Mouse (Mus musculus): ENCODE data around the gene Papola. TPM values are rescaled to one million over a fixed set of nuclear protein-coding genes. Genes with fewer than 3 reads are reported as not detected.

Papola gene
- 222 and 256 TPM in 2 replicates for polyA plus RNA-seq (2014; fragmentation: Nextera tagmentation; extraction: Ambion mirVana)

DNA sequence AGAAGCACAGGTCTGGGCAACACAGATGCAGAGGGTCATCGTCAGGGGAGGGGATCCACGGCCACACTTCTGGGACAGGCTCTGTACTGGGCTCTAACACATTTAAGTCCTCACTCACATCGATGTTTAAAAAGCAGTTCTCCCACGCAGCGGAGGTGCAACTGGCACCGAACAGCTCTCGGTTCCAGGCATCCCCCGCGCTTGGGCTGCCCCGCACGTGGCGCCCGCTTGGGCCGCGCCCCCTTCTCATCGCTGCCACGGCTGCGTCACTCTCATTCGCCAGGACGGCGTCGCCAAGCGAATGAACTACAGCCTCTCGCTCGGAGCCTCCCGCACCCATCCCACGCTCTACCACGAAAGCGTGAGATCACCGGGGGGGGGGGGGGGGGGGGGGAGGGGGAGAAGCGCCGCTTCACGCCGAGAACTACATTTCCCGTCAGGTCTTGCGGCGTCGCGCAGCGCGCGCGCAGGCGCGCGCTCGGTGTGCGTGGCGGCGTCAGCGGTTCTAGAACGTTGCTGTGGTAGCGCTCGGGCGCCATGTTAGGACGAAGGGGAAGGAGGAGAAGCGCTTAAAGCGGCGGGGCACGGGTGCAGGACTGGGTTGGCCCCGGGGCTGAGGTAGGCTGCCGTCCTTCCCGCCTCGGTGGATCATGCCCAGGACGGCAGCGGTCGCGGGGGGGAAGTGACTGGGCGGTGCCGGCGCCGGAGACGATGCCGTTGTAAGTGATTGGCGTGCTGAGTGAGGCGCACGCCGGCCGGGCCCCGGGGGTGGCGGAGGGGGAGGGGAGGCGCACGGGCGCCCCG is at the start of gene Papola:
Gene Papola (plus strand): TSS at position 499 of the 804 bp plus-strand sequence.
- no peaks in the 10 kb centered on the region for H3K27me3 ChIP-seq (ENCODE audit: control insufficient read depth, insufficient read depth, low read length)
- under 1% methylated on average over 74 of the region's 85 CpGs for WGBS
- H3K9me3 ChIP-seq (ENCODE audit: control insufficient read depth, low read length), result no peaks in the 10 kb centered on the region
- peak; percentile 95 for DNase-seq (ENCODE audit: low spot score)
- H3K36me3 ChIP-seq (ENCODE audit: control insufficient read depth, insufficient read depth, low read length), result no peaks in the 10 kb centered on the region
- peak within 1 kb of the TSS; percentile 93 for H3K9ac ChIP-seq (ENCODE audit: low read length)
- peak; percentile 96 for ATAC-seq (replicated peaks; ENCODE audit: low FRiP score)
- H3K27ac ChIP-seq (ENCODE audit: low read depth, low read length), result peak within 1 kb of the TSS; percentile 93
- peak within 1 kb of the TSS; percentile 79 for H3K4me2 ChIP-seq (ENCODE audit: low read depth, low read length, severe bottlenecking)
- peak within 1 kb of the TSS; percentile 95 for H3K4me3 ChIP-seq (ENCODE audit: low read depth, low read length)
- peaks cover 5% of the 10 kb centered on the region; the same call in 1 of the 2 replicates for H3K4me1 ChIP-seq (replicated peaks; ENCODE audit: control insufficient read depth, insufficient read depth, low read length)

- no peaks in the 10 kb centered on the region for H3K27me3 ChIP-seq (ENCODE audit: control insufficient read depth, insufficient read depth, low read length)
- ATAC-seq (replicated peaks; ENCODE audit: low FRiP score) (no peak), DNase-seq (ENCODE audit: low spot score) (no peak)
- no peak overlapping the region for H3K4me2 ChIP-seq (ENCODE audit: low read depth, low read length, severe bottlenecking)
- no peaks in the 10 kb centered on the region for H3K9me3 ChIP-seq (ENCODE audit: control insufficient read depth, low read length)
- no peak overlapping the region for H3K4me3 ChIP-seq (ENCODE audit: low read depth, low read length)
- 81% methylated on average over 7 of the region's 7 CpGs for WGBS
- no peak overlapping the region for H3K27ac ChIP-seq (ENCODE audit: low read depth, low read length)
- no peak overlapping the region for H3K9ac ChIP-seq (ENCODE audit: low read length)
- no peaks in the 10 kb centered on the region for H3K36me3 ChIP-seq (ENCODE audit: control insufficient read depth, insufficient read depth, low read length)
- H3K4me1 ChIP-seq (replicated peaks; ENCODE audit: control insufficient read depth, insufficient read depth, low read length), result no peaks in the 10 kb centered on the region
Observed at GRCm38 (mm10) chr12:105735226-105735888, 49.1 kb upstream of the Papola start.

DNA sequence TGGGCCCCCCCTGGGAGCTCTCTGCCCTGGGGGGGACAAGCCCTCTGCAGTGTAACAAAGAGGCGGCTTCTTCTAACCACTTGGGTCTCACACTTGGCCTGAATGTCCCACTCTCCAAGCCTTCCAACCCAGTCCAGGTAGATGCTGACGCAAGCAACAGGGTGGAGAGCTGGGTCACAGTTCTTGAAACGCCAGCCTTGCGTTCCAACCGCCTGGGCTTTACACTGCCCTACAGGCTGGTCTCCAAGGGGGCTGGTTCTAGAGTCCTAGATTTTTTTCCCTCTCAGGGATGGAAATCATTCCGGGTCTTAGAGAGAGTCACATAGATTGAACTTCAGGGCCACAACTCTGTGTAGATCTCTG is 48.6 kb upstream of the Papola start:
- Histone ChIP-seq H3K9me3 (ENCODE audit: control insufficient read depth, low read length) (no peaks in the 10 kb centered on the region), H3K36me3 (ENCODE audit: control insufficient read depth, insufficient read depth, low read length) (no peaks in the 10 kb centered on the region), H3K4me1 (replicated peaks; ENCODE audit: control insufficient read depth, insufficient read depth, low read length) (no peaks in the 10 kb centered on the region), H3K27me3 (ENCODE audit: control insufficient read depth, insufficient read depth, low read length) (no peaks in the 10 kb centered on the region), H3K4me2 (ENCODE audit: low read depth, low read length, severe bottlenecking) (no peak overlapping the region), H3K4me3 (ENCODE audit: low read depth, low read length) (no peak overlapping the region), H3K9ac (ENCODE audit: low read length) (no peak overlapping the region), H3K27ac (ENCODE audit: low read depth, low read length) (no peak overlapping the region)
- ATAC-seq (replicated peaks; ENCODE audit: low FRiP score), result no peak
- no peak for DNase-seq (ENCODE audit: low spot score)
- 92% methylated on average over 6 of the region's 6 CpGs for WGBS

DNA sequence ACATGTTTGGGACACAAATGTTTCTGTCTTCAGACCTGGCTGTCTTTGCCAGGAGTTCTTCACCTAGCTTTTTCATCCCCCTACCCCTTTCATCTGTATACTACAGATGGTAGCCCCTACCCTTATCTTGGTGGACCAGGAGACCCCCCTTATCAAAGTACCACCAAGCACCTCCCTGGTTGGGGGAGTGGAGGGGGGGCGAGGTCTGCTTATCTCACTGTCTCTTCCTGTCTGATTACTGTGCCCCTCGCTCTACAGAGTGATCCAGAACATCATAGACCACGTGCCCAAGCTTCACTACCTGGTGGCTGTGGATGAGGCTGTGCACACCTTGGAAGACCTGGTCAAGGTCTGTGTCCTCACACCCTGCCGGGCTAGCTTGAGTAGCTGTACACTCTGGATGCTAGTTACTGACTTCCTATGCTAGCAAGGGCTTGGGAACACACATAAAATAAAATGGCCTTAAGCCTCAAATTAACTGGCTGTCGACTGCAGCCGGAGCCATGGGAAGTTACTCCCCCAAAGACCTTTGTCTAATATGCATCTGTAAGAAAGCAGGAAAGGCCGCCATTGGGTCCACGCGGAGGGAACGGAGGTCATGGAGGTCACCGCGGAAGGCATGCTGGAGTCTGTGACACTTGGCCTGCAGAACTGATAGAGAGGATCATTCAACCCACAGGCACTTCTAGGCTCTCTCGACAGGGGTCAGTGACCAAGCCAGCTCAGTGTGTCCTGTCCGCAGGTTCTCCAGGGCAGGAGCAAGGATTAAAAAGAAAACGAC is 46.0 kb upstream of the Papola start:
- no peak overlapping the region for H3K9ac ChIP-seq (ENCODE audit: low read length)
- 84% methylated on average over 15 of the region's 15 CpGs for WGBS
- ATAC-seq (replicated peaks; ENCODE audit: low FRiP score) (no peak), DNase-seq (ENCODE audit: low spot score) (no peak)
- H3K4me1 ChIP-seq (replicated peaks; ENCODE audit: control insufficient read depth, insufficient read depth, low read length), result no peaks in the 10 kb centered on the region
- H3K27me3 ChIP-seq (ENCODE audit: control insufficient read depth, insufficient read depth, low read length), result no peaks in the 10 kb centered on the region
- H3K9me3 ChIP-seq (ENCODE audit: control insufficient read depth, low read length), result no peaks in the 10 kb centered on the region
- no peaks in the 10 kb centered on the region for H3K36me3 ChIP-seq (ENCODE audit: control insufficient read depth, insufficient read depth, low read length)
- no peak overlapping the region for H3K27ac ChIP-seq (ENCODE audit: low read depth, low read length)
- H3K4me2 ChIP-seq (ENCODE audit: low read depth, low read length, severe bottlenecking), result no peak overlapping the region
- H3K4me3 ChIP-seq (ENCODE audit: low read depth, low read length), result no peak overlapping the region

- WGBS, result 88% methylated on average over 8 of the region's 8 CpGs
Observed at GRCm38 (mm10) chr12:105739656-105740055, 44.8 kb upstream of the Papola start.

GRCm38 (mm10) chr12:105748114-105748513 is 36.4 kb upstream of the Papola start:
- Histone ChIP-seq H3K36me3 (ENCODE audit: control insufficient read depth, insufficient read depth, low read length) (no peaks in the 10 kb centered on the region), H3K27me3 (ENCODE audit: control insufficient read depth, insufficient read depth, low read length) (no peaks in the 10 kb centered on the region), H3K4me1 (replicated peaks; ENCODE audit: control insufficient read depth, insufficient read depth, low read length) (no peaks in the 10 kb centered on the region), H3K4me2 (ENCODE audit: low read depth, low read length, severe bottlenecking) (no peak overlapping the region), H3K9me3 (ENCODE audit: control insufficient read depth, low read length) (no peaks in the 10 kb centered on the region), H3K9ac (ENCODE audit: low read length) (no peak overlapping the region), H3K4me3 (ENCODE audit: low read depth, low read length) (no peak overlapping the region), H3K27ac (ENCODE audit: low read depth, low read length) (no peak overlapping the region)
- WGBS, result 90% methylated on average over 5 of the region's 5 CpGs
- ATAC-seq (replicated peaks; ENCODE audit: low FRiP score) (no peak), DNase-seq (ENCODE audit: low spot score) (no peak)

More at GRCm38 (mm10) chr12:105739656-105740055, 44.8 kb upstream of the Papola start:
- Histone ChIP-seq H3K9me3 (ENCODE audit: control insufficient read depth, low read length) (no peaks in the 10 kb centered on the region), H3K36me3 (ENCODE audit: control insufficient read depth, insufficient read depth, low read length) (no peaks in the 10 kb centered on the region), H3K27ac (ENCODE audit: low read depth, low read length) (no peak overlapping the region), H3K4me2 (ENCODE audit: low read depth, low read length, severe bottlenecking) (no peak overlapping the region), H3K27me3 (ENCODE audit: control insufficient read depth, insufficient read depth, low read length) (no peaks in the 10 kb centered on the region), H3K4me3 (ENCODE audit: low read depth, low read length) (no peak overlapping the region), H3K4me1 (replicated peaks; ENCODE audit: control insufficient read depth, insufficient read depth, low read length) (no peaks in the 10 kb centered on the region), H3K9ac (ENCODE audit: low read length) (no peak overlapping the region)
- DNase-seq (ENCODE audit: low spot score) (no peak), ATAC-seq (replicated peaks; ENCODE audit: low FRiP score) (no peak)

- Histone ChIP-seq H3K4me3 (ENCODE audit: low read depth, low read length) (no peak overlapping the region), H3K4me2 (ENCODE audit: low read depth, low read length, severe bottlenecking) (no peak overlapping the region), H3K9me3 (ENCODE audit: control insufficient read depth, low read length) (no peaks in the 10 kb centered on the region), H3K27me3 (ENCODE audit: control insufficient read depth, insufficient read depth, low read length) (no peaks in the 10 kb centered on the region), H3K27ac (ENCODE audit: low read depth, low read length) (no peak overlapping the region), H3K36me3 (ENCODE audit: control insufficient read depth, insufficient read depth, low read length) (no peaks in the 10 kb centered on the region), H3K9ac (ENCODE audit: low read length) (no peak overlapping the region), H3K4me1 (replicated peaks; ENCODE audit: control insufficient read depth, insufficient read depth, low read length) (no peaks in the 10 kb centered on the region)
- DNase-seq (ENCODE audit: low spot score) (no peak), ATAC-seq (replicated peaks; ENCODE audit: low FRiP score) (no peak)
- 93% methylated on average over 10 of the region's 10 CpGs for WGBS
Observed at GRCm38 (mm10) chr12:105753813-105754212, 30.7 kb upstream of the Papola start.

DNA sequence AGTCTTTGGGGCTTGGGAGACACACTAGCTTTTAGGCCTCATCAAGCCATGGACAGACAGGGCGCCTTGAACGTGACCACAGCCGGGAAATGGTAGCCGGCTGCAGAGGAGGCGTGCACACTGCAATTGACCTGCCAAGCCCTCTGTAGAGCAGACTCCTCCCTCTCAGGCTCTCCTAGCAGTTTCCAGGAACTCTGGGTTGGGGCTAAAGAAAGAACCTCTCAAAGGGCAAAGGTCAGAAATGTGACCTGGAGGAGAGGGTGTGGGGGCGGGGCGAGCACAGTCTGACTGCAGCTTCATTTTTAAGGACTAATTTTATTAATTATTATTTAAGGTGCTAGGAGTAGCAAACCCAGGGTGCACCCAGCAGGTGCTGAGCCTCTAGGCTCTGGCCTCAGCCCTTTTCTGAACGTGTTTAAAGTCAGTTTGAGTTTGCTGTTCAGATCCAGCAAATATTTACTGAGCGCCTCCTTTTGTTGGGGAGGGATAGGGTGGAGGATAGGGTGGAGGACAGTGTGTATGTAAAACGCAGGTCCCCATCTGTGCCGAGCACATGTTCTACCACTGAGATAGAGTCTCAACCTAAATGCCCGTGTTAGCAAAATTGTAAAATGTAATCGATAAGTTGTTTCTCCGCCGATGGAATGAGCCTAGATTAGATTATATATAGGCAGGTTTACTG is 26.5 kb upstream of the Papola start:
- DNase-seq (ENCODE audit: low spot score), result no peak
- no peak overlapping the region for H3K9ac ChIP-seq (ENCODE audit: low read length)
- H3K9me3 ChIP-seq (ENCODE audit: control insufficient read depth, low read length), result no peaks in the 10 kb centered on the region
- H3K27me3 ChIP-seq (ENCODE audit: control insufficient read depth, insufficient read depth, low read length), result no peaks in the 10 kb centered on the region
- no peaks in the 10 kb centered on the region for H3K4me1 ChIP-seq (replicated peaks; ENCODE audit: control insufficient read depth, insufficient read depth, low read length)
- H3K4me2 ChIP-seq (ENCODE audit: low read depth, low read length, severe bottlenecking), result no peak overlapping the region
- no peak overlapping the region for H3K4me3 ChIP-seq (ENCODE audit: low read depth, low read length)
- no peak for ATAC-seq (replicated peaks; ENCODE audit: low FRiP score)
- WGBS, result 49% methylated on average over 15 of the region's 15 CpGs
- H3K36me3 ChIP-seq (ENCODE audit: control insufficient read depth, insufficient read depth, low read length), result no peaks in the 10 kb centered on the region
- no peak overlapping the region for H3K27ac ChIP-seq (ENCODE audit: low read depth, low read length)

All from forebrain, embryonic 11.5 days (tissue).